Mouse (Mus musculus): ENCODE measurements around the gene Sarm1. TPM values are rescaled to one million over a fixed set of nuclear protein-coding genes. Genes with fewer than 3 reads are reported as not detected.

Gene Sarm1
- total RNA-seq, 1 experiment from 2014 or later, result 3.3 TPM

- DNase-seq, result peak; percentile 96
Measured at GRCm38 (mm10) chr11:78512025-78512957, 14.7 kb upstream of the Sarm1 start, which contains the start of the genes Tmem199 and Poldip2. Tmem199 (minus strand) TSS chr11:78512172. Poldip2 (plus strand) TSS chr11:78512193.

DNA sequence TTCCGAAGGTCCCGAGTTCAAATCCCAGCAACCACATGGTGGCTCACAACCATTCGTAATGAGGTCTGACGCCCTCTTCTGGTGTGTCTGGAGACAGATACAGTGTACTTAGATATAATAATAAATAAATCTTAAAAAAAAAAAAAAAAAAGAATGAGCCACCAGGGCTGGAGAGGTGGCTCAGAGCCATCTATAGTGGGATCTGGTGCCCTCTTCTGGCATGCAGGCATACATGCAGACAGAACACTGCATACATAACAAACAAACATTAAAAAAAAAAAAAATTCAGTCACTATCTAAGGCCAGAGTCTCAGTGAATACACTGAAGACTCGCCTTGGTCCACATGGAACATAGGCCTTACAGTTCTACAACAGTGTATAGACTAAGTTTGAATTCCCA, 11.6 kb upstream of the Sarm1 start:
- DNase-seq, result peak; percentile 60

DNA sequence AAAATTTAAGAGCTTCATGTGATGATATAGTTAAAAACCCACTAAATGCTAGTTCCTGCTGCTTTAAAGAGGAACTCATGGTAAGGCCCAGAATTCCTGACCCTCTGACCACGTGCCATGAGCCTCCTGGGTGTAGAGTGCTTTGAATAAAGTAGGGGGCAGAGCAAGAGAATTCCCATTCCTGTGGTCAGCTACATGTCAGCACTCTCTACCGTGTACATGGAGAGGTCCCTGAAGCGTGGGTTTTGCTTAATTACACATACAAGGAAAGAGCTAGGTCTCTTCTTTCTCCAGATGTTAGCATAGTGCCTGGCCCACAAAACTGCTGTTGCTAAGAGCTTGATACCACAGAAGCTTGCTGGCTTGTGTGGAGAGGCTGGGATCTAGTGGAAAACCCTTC, 7.9 kb upstream of the Sarm1 start:
- no peak for DNase-seq

DNA sequence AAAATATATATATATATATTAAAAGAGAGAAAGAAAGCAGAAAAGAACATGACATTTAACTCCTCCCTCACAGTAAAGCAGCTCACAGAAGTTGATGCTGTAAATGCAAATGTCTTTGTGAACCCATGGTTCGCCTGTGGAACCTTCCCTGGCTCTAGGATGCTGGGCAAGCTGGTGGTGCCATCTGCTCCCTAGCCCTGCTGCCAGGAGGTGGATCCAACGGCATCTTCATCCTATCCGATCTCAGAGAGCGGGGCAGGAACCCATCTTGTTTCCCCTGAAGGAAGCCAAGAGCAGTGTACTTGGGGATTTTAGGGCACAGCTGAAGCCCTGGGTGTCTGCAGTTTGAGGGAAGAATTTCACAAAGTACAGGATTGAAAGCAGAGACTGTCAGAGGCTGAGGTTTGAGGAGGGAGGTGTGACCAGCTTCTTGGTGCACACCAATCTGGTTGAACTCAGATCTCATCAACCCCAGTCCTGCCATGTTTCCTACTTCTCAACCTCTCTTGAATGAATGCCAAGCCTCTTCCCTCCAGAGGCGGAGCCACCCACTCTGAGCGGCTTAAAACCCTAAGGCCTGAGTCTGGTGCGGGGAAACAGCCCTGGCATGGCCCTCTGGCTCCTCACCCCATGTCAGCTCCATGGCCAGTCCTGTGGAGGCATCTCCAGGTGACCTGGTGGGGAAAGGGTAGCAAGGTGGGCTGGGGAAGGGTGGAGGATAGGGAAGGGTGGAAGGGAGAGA, 5.5 kb upstream of the Sarm1 start, which contains the start of gene Sebox:
TSS of gene Sebox (plus strand) at position 539 of the 742 bp plus-strand sequence.
- DNase-seq, result no peak

- no peak for DNase-seq
Measured at GRCm38 (mm10) chr11:78501529-78501928, 4.0 kb upstream of the Sarm1 start.

DNA sequence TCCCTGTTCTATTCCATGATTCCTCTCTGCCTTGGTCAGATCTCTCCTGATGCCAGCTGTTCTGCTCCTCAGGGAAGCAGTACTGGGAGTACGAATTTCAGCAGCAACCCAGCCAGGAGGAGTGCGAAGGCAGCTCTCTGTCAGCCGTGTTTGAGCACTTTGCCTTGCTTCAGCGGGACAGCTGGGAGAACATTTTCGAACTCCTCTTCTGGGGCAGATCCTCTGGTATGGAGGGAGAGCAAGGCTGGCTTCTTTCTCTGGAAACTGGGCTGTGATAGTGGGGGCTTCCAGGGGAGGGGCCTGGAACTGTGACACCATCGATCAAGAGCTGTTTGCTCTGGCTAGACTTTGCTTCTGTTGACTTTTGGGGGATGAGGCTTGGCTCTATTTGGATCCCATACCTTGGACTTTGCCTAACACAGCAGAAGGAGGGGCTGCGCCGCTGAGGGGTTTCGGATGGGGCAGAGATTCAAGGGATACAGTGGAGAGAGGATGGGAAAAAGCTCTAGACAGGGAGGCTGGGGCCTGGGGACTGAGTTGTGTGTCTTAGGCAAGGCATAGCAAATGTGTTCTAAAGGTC, 3.2 kb upstream of the Sarm1 start:
- DNase-seq, result no peak

DNA sequence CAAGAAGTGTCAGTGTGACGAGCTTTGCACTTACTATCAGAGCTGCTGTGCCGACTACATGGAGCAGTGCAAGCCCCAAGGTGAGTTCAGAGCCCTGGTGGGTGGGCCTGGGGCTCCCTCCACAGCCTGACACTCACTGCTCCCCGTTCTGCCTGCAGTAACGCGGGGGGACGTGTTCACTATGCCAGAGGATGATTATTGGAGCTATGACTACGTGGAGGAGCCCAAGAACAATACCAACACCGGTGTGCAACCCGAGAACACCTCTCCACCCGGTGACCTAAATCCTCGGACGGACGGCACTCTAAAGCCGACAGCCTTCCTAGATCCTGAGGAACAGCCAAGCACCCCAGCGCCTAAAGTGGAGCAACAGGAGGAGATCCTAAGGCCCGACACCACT, 2.0 kb upstream of the Sarm1 start:
- DNase-seq, result no peak

GRCm38 (mm10) chr11:78499004-78499403, 1.4 kb upstream of the Sarm1 start, which contains the start of gene Vtn:
Vtn (plus strand) TSS chr11:78499091.
- DNase-seq, result no peak

GRCm38 (mm10) chr11:78497071-78497541, 448 bp downstream of the Sarm1 start:
- peak; percentile 59 for DNase-seq

GRCm38 (mm10) chr11:78495904-78496303, 1.6 kb downstream of the Sarm1 start:
- DNase-seq, result peak; percentile 73

DNA sequence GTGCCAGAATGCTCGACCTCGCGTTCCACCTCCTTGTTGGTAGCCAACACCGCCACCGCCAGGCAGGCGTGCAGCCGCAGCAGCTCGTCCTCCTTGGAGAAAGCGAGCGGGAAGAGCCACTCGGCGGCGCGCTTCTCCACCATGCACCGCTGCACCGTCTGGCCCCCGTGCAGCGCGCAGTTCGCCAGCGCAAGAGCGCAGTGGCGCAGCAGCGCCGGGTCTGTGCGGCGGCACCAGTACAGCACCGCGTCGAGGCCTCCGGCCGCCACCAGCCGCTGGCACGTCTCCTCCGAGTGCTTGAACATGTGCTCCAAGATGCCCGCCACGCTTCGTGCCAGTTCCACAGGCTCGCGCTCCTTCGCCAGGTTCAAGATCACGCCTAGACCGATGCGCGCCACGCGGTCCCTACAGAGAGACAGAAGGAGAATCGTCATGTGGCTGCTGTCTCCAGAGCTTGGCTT, 6.7 kb downstream of the Sarm1 start:
- DNase-seq, result peak; percentile 56

DNA sequence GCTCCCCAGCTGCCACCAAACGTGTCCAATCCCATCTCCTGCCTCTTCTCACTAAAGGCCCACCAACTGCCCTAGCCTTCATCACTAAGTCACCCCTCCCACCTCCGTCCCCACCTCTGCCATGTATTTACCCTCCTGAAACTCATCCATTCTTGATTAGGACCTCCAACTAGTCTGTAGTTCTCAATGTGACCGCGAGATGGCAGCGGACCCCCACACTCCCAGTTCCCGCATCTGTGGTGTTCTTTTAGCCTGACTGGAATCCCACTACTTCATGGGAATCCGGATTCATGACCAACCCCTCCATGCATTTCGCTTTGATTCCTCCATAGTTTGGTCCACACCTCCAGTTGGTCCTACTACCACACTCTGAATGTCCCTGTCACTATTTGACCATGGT, 9.4 kb downstream of the Sarm1 start:
- DNase-seq, result peak; percentile 83

GRCm38 (mm10) chr11:78483639-78484038, 13.9 kb downstream of the Sarm1 start:
- DNase-seq, result no peak

DNA sequence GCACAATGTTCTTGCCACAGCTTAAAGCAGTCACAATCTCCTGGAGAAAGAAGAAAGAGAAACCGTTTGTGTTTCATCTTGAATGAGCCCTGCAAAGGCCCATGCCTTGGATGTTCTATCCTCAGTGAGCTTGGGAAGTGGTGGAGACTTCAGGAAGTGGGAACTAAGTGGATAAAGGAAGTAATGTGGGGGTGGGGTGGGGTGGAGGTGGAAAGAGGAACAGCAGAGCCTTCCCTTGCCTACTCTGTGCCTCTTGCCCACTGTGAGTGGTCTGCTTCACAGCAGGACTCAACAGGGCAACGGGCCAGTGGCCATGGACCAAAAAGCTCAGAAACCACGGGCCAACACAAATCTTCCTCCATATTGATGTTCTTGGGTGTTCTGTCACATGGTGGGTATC, 22.3 kb downstream of the Sarm1 start:
- no peak for DNase-seq

- DNase-seq, result peak; percentile 34
Measured at GRCm38 (mm10) chr11:78471326-78472103, 26.0 kb downstream of the Sarm1 start.

DNA sequence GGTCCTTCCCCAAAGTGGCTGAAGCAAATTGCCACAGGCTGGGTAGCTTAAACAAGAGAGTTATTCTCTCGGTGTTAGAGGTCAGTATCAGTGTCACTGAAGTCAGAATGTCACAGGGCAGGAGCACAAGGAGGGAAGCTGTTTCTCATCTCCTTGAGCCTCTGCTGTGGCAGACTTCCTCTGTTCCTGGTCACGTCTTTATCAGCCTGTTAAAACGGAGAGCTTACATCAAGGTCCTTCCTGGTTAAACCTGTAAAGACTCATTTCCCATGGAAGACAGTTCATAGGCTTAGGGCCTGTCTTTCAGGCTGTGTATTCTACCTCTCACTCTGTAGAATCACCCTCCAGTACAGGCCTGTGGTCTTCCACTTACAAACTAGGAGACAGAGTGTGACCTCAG, 29.6 kb downstream of the Sarm1 start:
- no peak for DNase-seq

DNA sequence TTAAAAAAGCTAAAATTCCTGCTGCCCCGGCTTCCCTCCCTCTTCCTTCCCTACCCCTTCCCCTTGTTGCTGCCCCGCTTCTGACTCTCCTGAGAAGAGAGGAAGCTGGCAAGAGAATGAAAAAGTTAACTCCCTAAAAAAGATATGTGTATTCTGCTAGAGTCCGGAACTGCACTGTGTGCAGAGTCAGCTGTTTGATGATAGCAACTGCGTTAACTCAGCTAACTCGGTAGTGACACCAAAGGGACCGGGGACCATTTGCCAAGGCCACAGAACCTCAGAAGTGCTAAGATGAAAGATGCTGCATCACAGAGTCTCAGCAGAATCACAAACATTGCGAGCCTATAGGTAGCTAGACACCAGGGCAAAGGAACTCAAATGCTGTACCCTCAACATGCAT, 30.0 kb downstream of the Sarm1 start:
- DNase-seq, result no peak

GRCm38 (mm10) chr11:78466242-78466912, 31.2 kb downstream of the Sarm1 start:
- no peak for DNase-seq

- peak; percentile 93 for DNase-seq
Measured at GRCm38 (mm10) chr11:78465568-78466180, 31.9 kb downstream of the Sarm1 start, which contains the start of gene Slc46a1. Slc46a1 (plus strand) TSS chr11:78465697.

- DNase-seq, result no peak
Measured at GRCm38 (mm10) chr11:78465116-78465515, 32.4 kb downstream of the Sarm1 start.
